Mouse (Mus musculus) leukemia stem cell, adult 10-12 weeks (primary cell): Measurements from ENCODE around the gene Hmg20b. TPM values are rescaled to one million over a fixed set of nuclear protein-coding genes. Genes with fewer than 3 reads are reported as not detected.

Experiments used
- polyA plus RNA-seq: library from polyadenylated mRNA; stranded (reverse); fragments of >175 nt; gene quantifications from 2 replicates; pipeline ENCODE4 v1.2.3, GENCODE M21; 2012; ENCODE audit warnings: low replicate concordance

Hmg20b gene
- polyA plus RNA-seq: 314 and 739 TPM in 2 replicates

GRCm38 (mm10) chr10:81350351-81351063 is at the start of gene Hmg20b:
TSS of gene Hmg20b (minus strand) at chr10:81350480.

GRCm38 (mm10) chr10:81392781-81393185 is 42.5 kb upstream of the Hmg20b start, which contains the start of gene Smim24:
TSS of gene Smim24 (plus strand) at chr10:81393051.

GRCm38 (mm10) chr10:81388505-81389055 is 38.3 kb upstream of the Hmg20b start, which contains the start of gene Gm48552:
TSS of gene Gm48552 (plus strand) at chr10:81389005.

GRCm38 (mm10) chr10:81383802-81384604 is 33.7 kb upstream of the Hmg20b start, which contains the start of the genes Dohh and Gm48551:
TSS of gene Dohh (plus strand) at chr10:81384428.
TSS of gene Gm48551 (plus strand) at chr10:81384466.

GRCm38 (mm10) chr10:81377793-81378552 is 27.7 kb upstream of the Hmg20b start, which contains the start of gene Fzr1:
TSS of gene Fzr1 (minus strand) at chr10:81378516.

GRCm38 (mm10) chr10:81365672-81366476 is 15.6 kb upstream of the Hmg20b start, which contains the start of gene 4930404N11Rik:
TSS of gene 4930404N11Rik (minus strand) at chr10:81365816.

GRCm38 (mm10) chr10:81356991-81357844 is 6.9 kb upstream of the Hmg20b start, which contains the start of gene Mfsd12:
TSS of gene Mfsd12 (plus strand) at chr10:81357491.

GRCm38 (mm10) chr10:81342686-81343505 is 7.4 kb downstream of the Hmg20b start, which contains the start of gene Gipc3:
TSS of gene Gipc3 (minus strand) at chr10:81343266.

GRCm38 (mm10) chr10:81328386-81328785 is 21.9 kb downstream of the Hmg20b start, which contains the start of gene Tbxa2r:
TSS of gene Tbxa2r (plus strand) at chr10:81328731.

GRCm38 (mm10) chr10:81320550-81321347 is 29.5 kb downstream of the Hmg20b start, which contains the start of gene Cactin:
TSS of gene Cactin (plus strand) at chr10:81321103.

Other genes starting within 250 kb of the Hmg20b start
- 498 and 833 TPM in 2 replicates for gene Map2k2, start 244.6 kb downstream of the Hmg20b start, polyA plus RNA-seq
- 295 and 321 TPM in 2 replicates for gene Zbtb7a, start 215.3 kb downstream of the Hmg20b start, polyA plus RNA-seq
- gene Pias4, start 182.6 kb downstream of the Hmg20b start, polyA plus RNA-seq: 90.2 and 186 TPM in 2 replicates
- gene Eef2, start 173.8 kb downstream of the Hmg20b start, polyA plus RNA-seq: 344 and 2,489 TPM in 2 replicates
- gene Dapk3, start 167.5 kb downstream of the Hmg20b start, polyA plus RNA-seq: 53.3 and 169 TPM in 2 replicates
- not detected in 2 replicates for gene 4930442H23Rik, start 166.6 kb downstream of the Hmg20b start, polyA plus RNA-seq
- not detected in 2 replicates for gene Nmrk2, start 148.4 kb downstream of the Hmg20b start, polyA plus RNA-seq
- 0.09 and 0.16 TPM in 2 replicates for gene Atcay, start 119.6 kb downstream of the Hmg20b start, polyA plus RNA-seq
- 1.6 and 1.7 TPM in 2 replicates for gene Zfr2, start 117.3 kb downstream of the Hmg20b start, polyA plus RNA-seq
- 4.8 and 18.9 TPM in 2 replicates for gene Matk, start 97.5 kb downstream of the Hmg20b start, polyA plus RNA-seq
- 351 and 433 TPM in 2 replicates for gene Mrpl54, start 83.5 kb downstream of the Hmg20b start, polyA plus RNA-seq
- 147 and 155 TPM in 2 replicates for gene Apba3, start 83.5 kb downstream of the Hmg20b start, polyA plus RNA-seq
- 2.4 and 5.3 TPM in 2 replicates for gene Tjp3, start 58.9 kb downstream of the Hmg20b start, polyA plus RNA-seq
- gene Pip5k1c, start 57.5 kb downstream of the Hmg20b start, polyA plus RNA-seq: 189 and 253 TPM in 2 replicates
- gene Cactin, start 29.4 kb downstream of the Hmg20b start, polyA plus RNA-seq: 67.6 and 96.5 TPM in 2 replicates
- 3.7 and 8.0 TPM in 2 replicates for gene Tbxa2r, start 21.7 kb downstream of the Hmg20b start, polyA plus RNA-seq
- gene Gipc3, start 7.2 kb downstream of the Hmg20b start, polyA plus RNA-seq: 1.3 and 2.0 TPM in 2 replicates
- gene Mfsd12, start 7.0 kb upstream of the Hmg20b start, polyA plus RNA-seq: 68.4 and 74.4 TPM in 2 replicates
- gene 4930404N11Rik, start 15.3 kb upstream of the Hmg20b start, polyA plus RNA-seq: 10.6 and 16.6 TPM in 2 replicates
- gene Fzr1, start 28.0 kb upstream of the Hmg20b start, polyA plus RNA-seq: 99.5 and 103 TPM in 2 replicates
- 206 and 254 TPM in 2 replicates for gene Dohh, start 33.9 kb upstream of the Hmg20b start, polyA plus RNA-seq
- gene Gm48551, start 34.0 kb upstream of the Hmg20b start, polyA plus RNA-seq: 0.33 and 0.42 TPM in 2 replicates
- 3.7 and 10.5 TPM in 2 replicates for gene Gm48552, start 38.5 kb upstream of the Hmg20b start, polyA plus RNA-seq
- gene Smim24, start 42.6 kb upstream of the Hmg20b start, polyA plus RNA-seq: 0.68 and 2.2 TPM in 2 replicates
- gene Nfic, start 105.2 kb upstream of the Hmg20b start, polyA plus RNA-seq: 206 and 375 TPM in 2 replicates
- 0.23 and 0.60 TPM in 2 replicates for gene Celf5, start 132.2 kb upstream of the Hmg20b start, polyA plus RNA-seq
- gene Ncln, start 145.9 kb upstream of the Hmg20b start, polyA plus RNA-seq: 296 and 494 TPM in 2 replicates
- gene S1pr4, start 149.7 kb upstream of the Hmg20b start, polyA plus RNA-seq: 34.9 and 78.0 TPM in 2 replicates
- 30.2 and 35.0 TPM in 2 replicates for gene Gna15, start 173.7 kb upstream of the Hmg20b start, polyA plus RNA-seq
- gene Gna11, start 194.7 kb upstream of the Hmg20b start, polyA plus RNA-seq: 21.9 and 22.6 TPM in 2 replicates
- 1,673 and 2,193 TPM in 2 replicates for gene Aes, start 209.0 kb upstream of the Hmg20b start, polyA plus RNA-seq
- gene Tle2, start 224.1 kb upstream of the Hmg20b start, polyA plus RNA-seq: 4.1 and 5.9 TPM in 2 replicates